ENCODE assay signal across 9 mouse cellular contexts in genomic region chr14:25496116-25496515, GRCm38 (mm10). TPM values are rescaled to one million over a fixed set of nuclear protein-coding genes. Genes with fewer than 3 reads are reported as not detected.
DNase-seq lines count a peak whose midpoint lies in the region; ATAC-seq and TF ChIP-seq lines count a peak whose summit lies in the region.
"Had no signal": no experiment of that assay in that cellular context is flagged by ENCODE, and none has a peak within 500 bp of the region (broad histone marks: within the 10 kb centered on the region; RNA-seq: fewer than 3 reads in every experiment).

No protein-coding gene starts in this region.

- ATAC-seq in lung, embryonic 15.5 days (ENCODE audit: borderline replicate concordance, extremely low read depth, low FRiP score, low TSS enrichment) = no peak

- no peak overlapping the region for H3K4me2 ChIP-seq in lung, embryonic 15.5 days

- H3K27me3 ChIP-seq in lung, embryonic 15.5 days = no peaks in the 10 kb centered on the region

- no peak for TF ChIP-seq CTCF in gastrocnemius, adult 2 months (IDR thresholded peaks at IDR 0.05)

- 55% methylated on average over 2 of the region's 2 CpGs for WGBS in lung, embryonic 15.5 days

- H3K36me3 ChIP-seq in lung, embryonic 15.5 days = no peaks in the 10 kb centered on the region

- peak; percentile 78 for DNase-seq in gastrocnemius, adult 2 months
- no peak for DNase-seq in gastrocnemius, adult 18-20 months (ENCODE audit: low spot score)
- DNase-seq in lung, postnatal 14 days = no peak
- peak; percentile 86 for DNase-seq in fibroblast of lung, adult 2 months (ENCODE audit: low read depth)
- peak; percentile 64 for DNase-seq in lung, postnatal 25 days (ENCODE audit: low spot score)
- DNase-seq in ovary, postnatal 36 days (ENCODE audit: low spot score) = no peak
- DNase-seq in natural killer cell, adult 2 months (ENCODE audit: low spot score in 2 of 2) = no peak

- no peak overlapping the region for H3K9ac ChIP-seq in lung, embryonic 15.5 days

- H3K27ac ChIP-seq in gastrocnemius, adult 2 months = peak overlapping the region; percentile 96
- H3K27ac ChIP-seq in lung, embryonic 15.5 days = 0 out of 2 replicates have a peak overlapping the region, but pooled peaks have one; percentile 27
- H3K27ac ChIP-seq: left cerebral cortex, adult 2 months had no signal

- H3K4me3 ChIP-seq in gastrocnemius, adult 2 months = no peak overlapping the region; the same call in 1 of the 2 replicates
- H3K4me3 ChIP-seq in lung, embryonic 15.5 days = no peak overlapping the region
- H3K4me3 ChIP-seq: left cerebral cortex, adult 2 months had no signal

- intact Hi-C loops in gastrocnemius, adult 2 months (cut with DNase I) = loop anchor here (2.0 kb wide), 2 partner anchors 15 to 35 kb away; no protein-coding TSS in a partner anchor

- H3K9me3 ChIP-seq in lung, embryonic 15.5 days = no peaks in the 10 kb centered on the region

- peaks cover 86% of the 10 kb centered on the region for H3K4me1 ChIP-seq in lung, embryonic 15.5 days

RNA-seq across cellular contexts. Expression of gene Zmiz1, which starts 37.1 kb away (rescaled TPM):
- total RNA-seq in gastrocnemius, adult 2 months (2021) = 10 to 100 TPM; 27.4 to 34.5 TPM
- 10 to 100 TPM; 26.6 to 28.6 TPM for total RNA-seq in gastrocnemius, adult 18-20 months (2021)
- polyA plus RNA-seq in lung, embryonic 15.5 days (2015; fragmentation: Nextera tagmentation; extraction: Ambion mirVana) = 19.8 and 23.8 TPM in 2 replicates

Comparison
In these comparisons a context has a peak if more than half of its experiments do, and no peak if none do; other contexts are left out.
1. DNase-seq: peak in gastrocnemius, adult 2 months (single experiment), fibroblast of lung, adult 2 months (single experiment) and lung, postnatal 25 days (single experiment); none in gastrocnemius, adult 18-20 months (single experiment), lung, postnatal 14 days (single experiment), ovary, postnatal 36 days (single experiment) and natural killer cell, adult 2 months (0 of 2).